Mouse (Mus musculus) myocyte (in vitro differentiated cells): ENCODE results near the gene Aass.

Source experiments
- CEBPB ChIP-seq: IDR thresholded peaks from 2 replicates; pipeline ENCODE4 v1.6.1; 2011; ENCODE audit warnings: mild to moderate bottlenecking, moderate library complexity; ENCODE audit not compliant: poor library complexity, insufficient read depth, severe bottlenecking
- E2F4 ChIP-seq: IDR thresholded peaks from one replicate; pipeline ENCODE4 v1.6.1; 2011; ENCODE audit warnings: mild to moderate bottlenecking, control low read depth, moderate library complexity; ENCODE audit not compliant: insufficient read depth
- MAX ChIP-seq: IDR thresholded peaks from one replicate; pipeline ENCODE4 v1.6.1; 2011; ENCODE audit warnings: low read depth, mild to moderate bottlenecking, control low read depth
- MYOG ChIP-seq, 3 experiments: IDR thresholded peaks; one replicate each; pipeline ENCODE4 v1.6.1; 2011; ENCODE audit warnings: control low read depth in 2 of 3, low read depth in 2 of 3, mild to moderate bottlenecking in 2 of 3; ENCODE audit not compliant: insufficient read length in 2 of 3, control insufficient read depth in 1 of 3, insufficient read depth in 1 of 3
- POLR2A ChIP-seq: IDR thresholded peaks from one replicate; pipeline ENCODE4 v1.6.1; 2011; ENCODE audit warnings: low read depth, mild to moderate bottlenecking, control low read depth, moderate library complexity; ENCODE audit not compliant: insufficient read length
- POLR2AphosphoS2 ChIP-seq: IDR thresholded peaks from one replicate; pipeline ENCODE4 v1.6.1; 2011; ENCODE audit warnings: low read depth, control low read depth; ENCODE audit not compliant: insufficient read length
- TCF12 ChIP-seq: IDR thresholded peaks from one replicate; pipeline ENCODE4 v1.6.1; 2011; ENCODE audit warnings: mild to moderate bottlenecking, control low read depth; ENCODE audit not compliant: poor library complexity, insufficient read depth, severe bottlenecking
- TCF3 ChIP-seq: IDR thresholded peaks from one replicate; pipeline ENCODE4 v1.6.1; 2011; ENCODE audit warnings: low read depth, control low read depth; ENCODE audit not compliant: insufficient read length
- USF1 ChIP-seq: IDR thresholded peaks from one replicate; pipeline ENCODE4 v1.6.1; 2011; ENCODE audit warnings: low read depth, mild to moderate bottlenecking, control low read depth, moderate library complexity

DNA sequence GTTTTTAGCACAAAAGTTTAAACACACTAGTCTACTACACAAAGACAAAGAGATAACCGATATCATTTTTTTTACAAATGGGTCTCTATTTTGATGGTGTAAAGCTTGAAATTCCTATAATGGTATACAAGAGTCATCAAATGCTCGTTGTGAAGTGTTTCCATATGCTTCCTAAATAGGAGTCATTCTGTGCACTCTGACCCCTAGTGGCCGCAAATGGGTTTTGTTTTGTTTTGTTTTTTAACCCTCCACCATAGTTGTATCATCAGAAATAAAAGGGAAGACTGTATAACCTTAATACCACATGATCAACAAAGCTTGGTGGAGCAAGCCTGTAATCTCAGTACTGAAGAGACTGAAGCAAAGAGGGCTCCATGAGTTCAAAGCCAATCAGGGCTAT lies 9.9 kb downstream of the Aass start:
- no peak for TF ChIP-seq POLR2A
- no peak for TF ChIP-seq CEBPB
- no peak for TF ChIP-seq TCF12
- TF ChIP-seq USF1, result no peak
- no peak for TF ChIP-seq E2F4
- no peak for TF ChIP-seq MYOG (IDR thresholded peaks at IDR 0.05; ENCODE audit: control insufficient read depth in 1 of 3, insufficient read depth in 1 of 3, insufficient read length in 2 of 3, low read depth in 2 of 3)
- TF ChIP-seq POLR2AphosphoS2, result no peak
- TF ChIP-seq MAX, result no peak
- TF ChIP-seq TCF3, result no peak
